Mouse (Mus musculus) ES-E14 (cell line): ENCODE data around the gene Tjap1.

Experiments
- CHD2 ChIP-seq: IDR thresholded peaks from 2 replicates; pipeline ENCODE4 v1.6.1; 2014; ENCODE audit warnings: mild to moderate bottlenecking, low read depth, low read length, inconsistent platforms
- HCFC1 ChIP-seq: IDR thresholded peaks from 2 replicates; pipeline ENCODE4 v1.6.1; 2012; ENCODE audit warnings: low read length, inconsistent platforms, borderline replicate concordance; ENCODE audit not compliant: insufficient read depth
- MAFK ChIP-seq: IDR thresholded peaks from 2 replicates; pipeline ENCODE4 v1.6.1; 2014; ENCODE audit warnings: mild to moderate bottlenecking, low read depth, low read length, inconsistent platforms; ENCODE audit not compliant: insufficient read depth
- ZC3H11A ChIP-seq: IDR thresholded peaks from 2 replicates; pipeline ENCODE4 v1.6.1; 2012; ENCODE audit warnings: low read depth, mild to moderate bottlenecking, inconsistent platforms, low read length, borderline replicate concordance
- ZNF384 ChIP-seq: IDR thresholded peaks from 2 replicates; pipeline ENCODE4 v1.6.1; 2012; ENCODE audit warnings: low read depth, low read length, inconsistent platforms

DNA sequence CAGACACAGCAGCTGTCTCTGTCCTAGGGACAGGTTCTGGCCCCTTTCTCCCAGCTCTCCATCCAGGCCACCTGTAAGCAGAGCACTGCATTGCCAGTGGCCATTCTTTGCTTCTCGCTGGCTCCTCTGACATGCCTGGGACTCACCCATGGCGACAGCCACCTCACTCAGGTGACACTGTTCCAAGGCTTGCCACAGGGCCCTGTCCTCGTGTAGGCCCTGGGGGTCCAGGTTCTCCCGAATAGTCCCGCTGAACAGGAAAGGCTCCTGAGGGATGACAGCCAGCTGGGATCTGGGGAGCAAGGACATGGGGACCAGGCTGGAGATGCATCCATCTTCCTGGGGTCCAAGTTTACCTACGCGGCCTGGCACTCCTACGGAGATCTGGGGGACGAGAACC lies 21.4 kb upstream of the Tjap1 start:
- TF ChIP-seq ZNF384 (no peak), ZC3H11A (no peak), CHD2 (no peak), HCFC1 (no peak), MAFK (no peak)
